Mouse (Mus musculus): ENCODE data around the gene Fam71b.

Fam71b gene

GRCm38 (mm10) chr11:46396167-46396859 is at the start of gene Fam71b:
Gene Fam71b, plus strand, starts transcription at chr11:46396559.
- DNase-seq (ENCODE audit: low read depth, low spot score), result no peak

- no peak for DNase-seq (ENCODE audit: low read depth, low spot score)
Observed at GRCm38 (mm10) chr11:46347756-46348155, 48.6 kb upstream of the Fam71b start.

GRCm38 (mm10) chr11:46348416-46348815 is 47.9 kb upstream of the Fam71b start:
- no peak for DNase-seq (ENCODE audit: low read depth, low spot score)

GRCm38 (mm10) chr11:46349681-46350410 is 46.5 kb upstream of the Fam71b start:
- DNase-seq (ENCODE audit: low read depth, low spot score), result peak; percentile 40

GRCm38 (mm10) chr11:46358369-46358768 is 38.0 kb upstream of the Fam71b start:
- DNase-seq (ENCODE audit: low read depth, low spot score), result no peak

GRCm38 (mm10) chr11:46360991-46361665 is 35.2 kb upstream of the Fam71b start:
- DNase-seq (ENCODE audit: low read depth, low spot score), result no peak

- no peak for DNase-seq (ENCODE audit: low read depth, low spot score)
Observed at GRCm38 (mm10) chr11:46362061-46363022, 34.0 kb upstream of the Fam71b start.

- DNase-seq (ENCODE audit: low read depth, low spot score), result no peak
Observed at GRCm38 (mm10) chr11:46363864-46364263, 32.5 kb upstream of the Fam71b start.

GRCm38 (mm10) chr11:46365744-46366143 is 30.6 kb upstream of the Fam71b start:
- DNase-seq (ENCODE audit: low read depth, low spot score), result no peak

- DNase-seq (ENCODE audit: low read depth, low spot score), result no peak
Observed at GRCm38 (mm10) chr11:46366357-46366756, 30.0 kb upstream of the Fam71b start.

- DNase-seq (ENCODE audit: low read depth, low spot score), result no peak
Observed at GRCm38 (mm10) chr11:46370457-46370856, 25.9 kb upstream of the Fam71b start.

- DNase-seq (ENCODE audit: low read depth, low spot score), result no peak
Observed at GRCm38 (mm10) chr11:46371250-46371649, 25.1 kb upstream of the Fam71b start.

GRCm38 (mm10) chr11:46372331-46372953 is 23.9 kb upstream of the Fam71b start:
- no peak for DNase-seq (ENCODE audit: low read depth, low spot score)

- DNase-seq (ENCODE audit: low read depth, low spot score), result no peak
Observed at GRCm38 (mm10) chr11:46373071-46374030, 23.0 kb upstream of the Fam71b start.

- DNase-seq (ENCODE audit: low read depth, low spot score), result no peak
Observed at GRCm38 (mm10) chr11:46375015-46375414, 21.3 kb upstream of the Fam71b start.

- no peak for DNase-seq (ENCODE audit: low read depth, low spot score)
Observed at GRCm38 (mm10) chr11:46377316-46377715, 19.0 kb upstream of the Fam71b start.

- no peak for DNase-seq (ENCODE audit: low read depth, low spot score)
Observed at GRCm38 (mm10) chr11:46377819-46378782, 18.3 kb upstream of the Fam71b start.

- DNase-seq (ENCODE audit: low read depth, low spot score), result no peak
Observed at GRCm38 (mm10) chr11:46380097-46380675, 16.2 kb upstream of the Fam71b start.
